Mouse (Mus musculus) gastrocnemius, adult 2 months (tissue): ENCODE measurements around the gene Msh4. TPM values are rescaled to one million over a fixed set of nuclear protein-coding genes. Genes with fewer than 3 reads are reported as not detected.

Source experiments
- DNase-seq: peaks from one replicate; pipeline ENCODE4 v3.0.0; 2022
- H3K27ac ChIP-seq: fragments of 200-600 bp; 2 replicates; pipeline ENCODE4 v1.8.1; 2022; ENCODE audit warnings: mild to moderate bottlenecking
- H3K4me3 ChIP-seq: fragments of 200-600 bp; 2 replicates; pipeline ENCODE4 v1.8.1; 2022; ENCODE audit warnings: mild to moderate bottlenecking, moderate library complexity
- CTCF ChIP-seq: fragments of 200-600 bp; IDR thresholded peaks from 2 replicates; pipeline ENCODE4 v1.8.1; 2022; ENCODE audit warnings: antibody characterized with exemption, mild to moderate bottlenecking, moderate library complexity
- intact Hi-C: fragments of 180-260 bp; cut with DNase I; formaldehyde crosslinking; loops from one replicate; pipeline ENCODE4 v1.15.1; 2025
- total RNA-seq, 2 experiments: library from RNA; stranded (reverse); gene quantifications; 2 replicates each; pipeline ENCODE4 v1.2.3; 2021

The Msh4 gene
- total RNA-seq, 2 experiments from 2014 or later, result 0.10 TPM; not detected in 1

DNA sequence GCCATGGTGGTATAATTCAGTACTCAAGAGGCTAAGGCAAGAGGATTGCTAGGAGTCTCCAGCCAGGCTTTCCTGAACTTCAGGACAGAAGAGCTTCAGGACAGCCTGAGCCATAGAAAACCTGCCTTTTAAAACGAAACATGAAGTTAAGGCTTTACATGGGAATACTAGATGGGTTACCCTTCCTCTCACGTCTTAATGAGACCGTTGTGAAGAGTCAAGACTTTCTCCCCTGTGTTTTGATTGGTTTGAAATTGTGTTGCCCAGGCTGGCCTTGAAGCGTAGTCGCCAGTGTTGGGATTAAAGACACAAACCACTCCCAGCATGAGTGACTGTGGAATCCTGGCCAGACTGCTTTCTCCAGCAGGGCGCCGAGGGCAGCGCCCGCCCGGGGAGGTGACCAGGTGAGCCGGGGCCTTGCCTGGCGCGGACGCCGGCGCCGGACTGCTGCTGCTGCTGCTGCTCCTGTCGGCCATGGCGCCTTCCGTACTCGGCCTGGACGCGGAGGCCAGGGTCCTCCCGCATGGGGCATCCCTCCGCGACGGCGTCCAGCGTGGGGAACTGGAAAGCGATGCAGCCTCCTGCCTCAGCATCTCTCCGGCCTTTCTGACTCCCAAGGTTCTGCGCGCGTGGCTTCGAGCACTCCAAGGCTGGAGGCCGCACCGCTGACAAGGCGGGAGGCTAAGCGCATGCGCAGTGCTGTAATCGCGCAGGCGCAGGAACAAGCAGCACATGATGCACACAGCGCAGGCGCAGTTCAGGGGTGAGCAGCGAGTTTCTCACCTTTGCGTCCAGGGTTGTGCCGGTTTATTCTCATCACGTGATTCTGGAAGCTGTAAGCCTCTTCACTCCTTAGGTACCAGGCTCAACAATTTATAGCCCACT lies 445 bp downstream of the Msh4 start:
- TF ChIP-seq CTCF, result no peak
- DNase-seq, result peak; percentile 30
- intact Hi-C loops, result loop anchor here (5.0 kb wide), 1 partner anchor 57 kb away; no protein-coding TSS in a partner anchor
- Histone ChIP-seq H3K27ac (no peak overlapping the region), H3K4me3 (no peak overlapping the region)

- intact Hi-C loops, result no loop called here
- H3K4me3 ChIP-seq, result no peak overlapping the region
- DNase-seq, result peak; percentile 66
- TF ChIP-seq CTCF, result peak; percentile 77
- H3K27ac ChIP-seq, result no peak overlapping the region
Observed at GRCm38 (mm10) chr3:153904586-153904985, 1.4 kb downstream of the Msh4 start.

DNA sequence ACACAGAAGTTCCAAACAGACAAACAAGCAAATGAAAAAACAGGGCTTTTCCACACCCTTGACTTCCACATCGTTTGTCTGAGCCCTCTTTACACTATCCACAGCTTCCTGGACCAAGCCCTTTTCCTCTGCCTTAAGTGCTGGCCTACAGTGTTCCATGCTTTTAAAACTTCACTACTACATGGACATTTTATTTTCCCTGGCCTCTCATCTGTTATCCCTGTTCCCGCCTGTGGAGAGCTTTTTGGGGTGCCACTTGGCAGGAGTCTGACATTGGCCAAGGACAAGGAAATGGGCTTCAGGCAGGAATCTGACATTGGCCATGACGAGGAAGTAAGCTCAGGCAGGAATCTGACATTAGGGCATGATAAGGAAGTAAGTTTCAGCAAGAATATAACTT lies 3.3 kb downstream of the Msh4 start:
- intact Hi-C loops, result no loop called here
- DNase-seq, result no peak
- H3K4me3 ChIP-seq, result no peak overlapping the region
- H3K27ac ChIP-seq, result no peak overlapping the region
- no peak for TF ChIP-seq CTCF

DNA sequence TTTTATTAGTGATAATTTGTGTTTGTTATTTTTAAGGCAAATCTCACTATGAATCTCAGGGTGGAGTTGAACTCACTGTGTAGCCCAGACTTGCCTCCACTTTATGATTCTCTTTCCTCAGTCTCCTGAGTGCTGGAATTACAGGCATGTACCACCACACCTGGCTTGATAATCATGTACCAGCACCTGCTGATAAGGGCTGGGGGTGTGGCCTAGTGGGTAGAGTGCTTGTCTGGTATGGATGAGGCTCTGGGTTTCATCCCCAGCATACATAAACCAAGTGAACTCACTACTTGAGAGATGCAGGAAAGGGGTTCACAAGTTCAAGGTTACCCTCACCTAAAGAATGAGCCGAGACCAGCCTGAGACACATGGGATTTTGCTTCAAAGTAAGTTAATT lies 4.0 kb downstream of the Msh4 start:
- H3K4me3 ChIP-seq, result no peak overlapping the region
- DNase-seq, result no peak
- intact Hi-C loops, result no loop called here
- no peak overlapping the region for H3K27ac ChIP-seq
- no peak for TF ChIP-seq CTCF

- no peak for DNase-seq
- TF ChIP-seq CTCF, result no peak
- Histone ChIP-seq H3K27ac (no peak overlapping the region), H3K4me3 (no peak overlapping the region)
- intact Hi-C loops, result no loop called here
Observed at GRCm38 (mm10) chr3:153897216-153897615, 8.7 kb downstream of the Msh4 start.

GRCm38 (mm10) chr3:153895454-153895853 lies 10.5 kb downstream of the Msh4 start:
- no peak for TF ChIP-seq CTCF
- Histone ChIP-seq H3K27ac (no peak overlapping the region), H3K4me3 (no peak overlapping the region)
- DNase-seq, result no peak
- intact Hi-C loops, result no loop called here

DNA sequence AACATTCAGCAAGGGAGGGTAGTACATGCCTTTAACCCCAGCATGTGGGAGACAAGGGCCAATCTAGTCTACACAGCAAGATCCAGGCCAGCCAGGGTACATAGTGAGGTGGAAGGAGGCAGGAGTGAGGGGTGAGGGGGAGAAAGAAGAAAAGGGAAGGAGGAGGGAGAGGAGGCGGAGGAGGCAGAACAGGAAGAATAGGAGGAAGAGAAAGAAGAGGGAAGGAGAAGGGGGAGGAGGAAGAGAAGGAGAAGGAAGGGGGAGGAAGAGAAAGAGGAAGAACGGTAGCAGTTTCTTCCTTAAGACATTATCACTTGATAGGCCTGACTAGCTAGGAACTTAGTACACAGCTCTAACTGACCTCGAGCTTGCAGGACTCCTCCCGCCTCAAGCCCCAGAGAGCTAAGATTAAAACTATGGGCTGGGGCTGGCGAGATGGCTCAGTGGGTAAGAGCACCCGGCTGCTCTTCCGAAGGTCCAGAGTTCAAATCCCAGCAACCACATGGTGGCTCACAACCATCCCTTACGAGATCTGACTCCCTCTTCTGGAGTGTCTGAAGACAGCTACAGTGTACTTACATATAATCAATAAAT lies 16.7 kb downstream of the Msh4 start:
- TF ChIP-seq CTCF, result no peak
- no peak for DNase-seq
- intact Hi-C loops, result no loop called here
- Histone ChIP-seq H3K4me3 (no peak overlapping the region), H3K27ac (no peak overlapping the region)

DNA sequence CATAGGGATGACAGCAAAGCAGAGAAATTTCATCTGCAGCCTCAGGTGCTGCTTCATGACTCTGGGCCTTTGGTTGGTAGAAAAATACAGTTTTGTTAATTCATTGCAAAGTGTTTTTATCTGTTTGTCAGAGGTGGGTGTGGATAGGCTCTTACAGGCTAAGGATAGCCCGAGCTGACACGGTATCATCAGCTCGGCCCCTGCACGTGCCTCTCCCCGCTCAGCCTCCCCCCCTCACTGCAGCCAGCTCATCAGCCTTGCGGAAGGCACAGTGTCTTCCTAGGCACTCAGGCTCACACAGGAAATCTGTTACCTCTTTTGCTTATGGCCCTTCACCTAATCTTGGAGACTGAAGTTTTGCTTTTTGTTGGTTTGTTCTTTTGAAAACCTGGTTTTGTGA lies 17.8 kb downstream of the Msh4 start:
- Histone ChIP-seq H3K4me3 (no peak overlapping the region), H3K27ac (no peak overlapping the region)
- no peak for TF ChIP-seq CTCF
- intact Hi-C loops, result no loop called here
- DNase-seq, result no peak

DNA sequence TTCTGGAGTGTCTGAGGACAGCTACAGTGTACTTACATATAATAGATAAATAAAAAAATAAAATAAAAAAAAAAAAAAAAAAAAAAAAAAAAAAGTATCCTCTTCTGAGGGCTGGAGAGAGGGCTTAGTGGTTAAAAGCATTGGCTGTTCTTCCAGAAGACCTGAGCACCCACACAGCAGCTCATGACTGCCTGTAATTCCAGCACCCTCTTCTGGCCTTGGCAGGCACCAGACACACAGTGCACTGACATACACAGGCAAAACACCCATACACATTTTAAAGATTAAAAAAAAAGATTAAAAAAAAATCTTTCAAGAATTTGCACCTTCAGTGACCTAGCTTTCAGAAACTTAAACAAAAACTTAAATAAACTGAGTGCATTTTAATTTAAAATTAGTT lies 19.6 kb downstream of the Msh4 start:
- intact Hi-C loops, result no loop called here
- no peak for DNase-seq
- no peak for TF ChIP-seq CTCF
- Histone ChIP-seq H3K27ac (no peak overlapping the region), H3K4me3 (no peak overlapping the region)

- intact Hi-C loops, result no loop called here
- no peak for TF ChIP-seq CTCF
- no peak for DNase-seq
- Histone ChIP-seq H3K4me3 (no peak overlapping the region), H3K27ac (no peak overlapping the region)
Observed at GRCm38 (mm10) chr3:153871396-153871795, 34.5 kb downstream of the Msh4 start.

- intact Hi-C loops, result no loop called here
Observed at GRCm38 (mm10) chr3:153867149-153868136, 38.5 kb downstream of the Msh4 start.

DNA sequence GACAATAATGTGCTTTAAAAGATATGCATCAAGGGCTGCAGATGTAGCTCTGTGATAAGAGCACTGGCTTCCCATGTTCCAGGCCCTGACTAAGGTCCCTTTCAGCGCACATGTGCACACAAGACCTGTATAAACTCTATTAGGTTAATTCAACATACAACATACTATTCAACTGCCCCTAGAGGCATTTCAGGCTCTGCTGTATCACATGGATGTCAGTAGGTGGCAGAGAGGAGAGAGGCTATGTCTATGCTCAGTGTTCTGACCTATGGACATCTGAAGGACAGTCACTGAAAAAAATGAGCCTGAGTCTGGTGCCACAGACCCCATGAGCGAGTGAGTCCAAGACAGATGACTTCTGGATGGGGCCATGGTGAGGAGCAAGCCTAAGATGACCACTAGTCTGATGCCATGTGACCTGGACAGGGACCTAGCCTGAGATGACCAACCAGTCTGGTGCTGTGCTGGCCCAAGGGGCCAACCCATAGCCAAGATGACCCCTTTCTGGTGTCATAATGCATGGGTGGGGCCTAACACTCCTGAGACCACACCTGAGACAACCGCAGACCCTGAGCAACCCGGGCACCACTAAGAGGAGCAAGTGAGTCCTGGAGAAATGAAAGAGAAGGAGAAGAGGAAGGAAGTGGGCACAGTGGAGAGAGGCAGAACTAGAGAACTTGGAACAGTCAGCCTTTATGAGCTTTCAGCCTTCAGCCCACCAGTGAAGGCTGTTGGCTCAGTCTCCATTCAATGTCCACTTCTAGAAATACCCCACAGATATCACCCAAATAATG lies 41.1 kb downstream of the Msh4 start:
- intact Hi-C loops, result no loop called here
- no peak for TF ChIP-seq CTCF
- Histone ChIP-seq H3K4me3 (no peak overlapping the region), H3K27ac (no peak overlapping the region)
- DNase-seq, result no peak

More at GRCm38 (mm10) chr3:153867149-153868136, 38.5 kb downstream of the Msh4 start:
- DNase-seq, result no peak
- Histone ChIP-seq H3K27ac (no peak overlapping the region), H3K4me3 (no peak overlapping the region)
- TF ChIP-seq CTCF, result no peak
